Comparison of ENCODE assay signal across 24 mouse cellular contexts in genomic region chr10:37291639-37292495, GRCm38 (mm10).
DNase-seq lines count a peak whose midpoint lies in the region; ATAC-seq and TF ChIP-seq lines count a peak whose summit lies in the region.
"Had no signal": no experiment of that assay in that cellular context is flagged by ENCODE, and none has a peak within 500 bp of the region (broad histone marks: within the 10 kb centered on the region; RNA-seq: fewer than 3 reads in every experiment).

No protein-coding gene starts in this region.

- no peaks in the 10 kb centered on the region for H3K79me3 ChIP-seq in C2C12 (ENCODE audit: low read depth)

- H3K27me3 ChIP-seq in C2C12 (ENCODE audit: control insufficient read depth, insufficient read depth, insufficient read length) = no peaks in the 10 kb centered on the region
- no peaks in the 10 kb centered on the region for H3K27me3 ChIP-seq in forebrain, embryonic 13.5 days
- H3K27me3 ChIP-seq: forebrain, embryonic 15.5 days; hindbrain, embryonic 12.5 days; limb, embryonic 12.5 days; liver, embryonic 12.5 days; megakaryocyte, embryonic 14.5 days; stomach, embryonic 15.5 days had no signal

- peak overlapping the region; percentile 81 for H3K27ac ChIP-seq in embryonic fibroblast, embryonic 13.5 days (ENCODE audit: insufficient read depth, low read length)
- no peak overlapping the region for H3K27ac ChIP-seq in forebrain, embryonic 13.5 days
- H3K27ac ChIP-seq: forebrain, embryonic 15.5 days; heart, adult 2 months; hindbrain, embryonic 12.5 days; limb, embryonic 12.5 days; liver, embryonic 12.5 days; stomach, embryonic 15.5 days had no signal

- no peaks in the 10 kb centered on the region for H3K4me1 ChIP-seq in embryonic fibroblast, embryonic 13.5 days (ENCODE audit: control insufficient read depth, insufficient read depth, low read length)
- no peaks in the 10 kb centered on the region for H3K4me1 ChIP-seq in forebrain, embryonic 13.5 days
- H3K4me1 ChIP-seq: forebrain, embryonic 15.5 days; hindbrain, embryonic 12.5 days; limb, embryonic 12.5 days; stomach, embryonic 15.5 days had no signal

- no peak overlapping the region for H3ac ChIP-seq in C2C12 (ENCODE audit: control insufficient read depth, insufficient read length, low read depth)

- no peaks in the 10 kb centered on the region for H3K36me3 ChIP-seq in C2C12 (ENCODE audit: control insufficient read depth, insufficient read depth)
- no peaks in the 10 kb centered on the region for H3K36me3 ChIP-seq in forebrain, embryonic 13.5 days (ENCODE audit: poor library complexity, severe bottlenecking)
- H3K36me3 ChIP-seq: forebrain, embryonic 15.5 days; hindbrain, embryonic 12.5 days; limb, embryonic 12.5 days; liver, embryonic 12.5 days; stomach, embryonic 15.5 days had no signal

- H3K79me2 ChIP-seq in C2C12 (ENCODE audit: control insufficient read depth, insufficient read depth) = no peaks in the 10 kb centered on the region

- no peak for ATAC-seq in forebrain, embryonic 13.5 days
- ATAC-seq: forebrain, embryonic 15.5 days; intestine, postnatal 0 days; liver, embryonic 12.5 days; midbrain, embryonic 16.5 days had no signal

- no peak for TF ChIP-seq CTCF in C2C12 (IDR thresholded peaks at IDR 0.05; ENCODE audit: control insufficient read depth, insufficient read depth, insufficient read length)
- no peak for TF ChIP-seq CTCF in embryonic fibroblast, embryonic 13.5 days (IDR thresholded peaks at IDR 0.05; ENCODE audit: borderline replicate concordance, insufficient read depth, low read length)

- H3K9me3 ChIP-seq in forebrain, embryonic 13.5 days (replicated peaks) = no peaks in the 10 kb centered on the region
- H3K9me3 ChIP-seq: forebrain, embryonic 15.5 days; hindbrain, embryonic 12.5 days; limb, embryonic 12.5 days; liver, embryonic 12.5 days; megakaryocyte, embryonic 14.5 days; stomach, embryonic 15.5 days had no signal

- DNase-seq in kidney, adult 8-10 months = peak; percentile 15 to 20
- DNase-seq in kidney, adult 18-20 months = no peak
- DNase-seq in kidney, postnatal 36 days = peak; percentile 46 to 55
- no peak for DNase-seq in urinary bladder, postnatal 10 days (ENCODE audit: low spot score)
- DNase-seq: adrenal gland, postnatal 14 days; cerebellum, adult 9-10 months; gastrocnemius, postnatal 25 days; heart, adult 2 months; layer of hippocampus, postnatal 36 days; lung, adult 2 months; right cerebral cortex, adult 18-20 months; right cerebral cortex, postnatal 4 days; thymus, postnatal 25 days had no signal

- H3K4me3 ChIP-seq in C2C12 (ENCODE audit: insufficient read depth, poor library complexity, severe bottlenecking) = no peak overlapping the region
- no peak overlapping the region for H3K4me3 ChIP-seq in embryonic fibroblast, embryonic 13.5 days (ENCODE audit: insufficient read depth, low read length)
- H3K4me3 ChIP-seq in forebrain, embryonic 13.5 days = no peak overlapping the region
- H3K4me3 ChIP-seq: forebrain, embryonic 15.5 days; heart, adult 2 months; hindbrain, embryonic 12.5 days; limb, embryonic 12.5 days; liver, embryonic 12.5 days; megakaryocyte, embryonic 14.5 days; stomach, embryonic 15.5 days had no signal

- no peak for TF ChIP-seq POLR2A in embryonic fibroblast, embryonic 13.5 days (IDR thresholded peaks at IDR 0.05; ENCODE audit: low read depth, low read length)

- H3K4me2 ChIP-seq in forebrain, embryonic 13.5 days = no peak overlapping the region
- H3K4me2 ChIP-seq: forebrain, embryonic 15.5 days; hindbrain, embryonic 12.5 days; limb, embryonic 12.5 days; liver, embryonic 12.5 days; stomach, embryonic 15.5 days had no signal

- 93% methylated on average over 2 of the region's 2 CpGs for WGBS in forebrain, embryonic 13.5 days

- no peak overlapping the region for H3K9ac ChIP-seq in forebrain, embryonic 13.5 days
- H3K9ac ChIP-seq: forebrain, embryonic 15.5 days; hindbrain, embryonic 12.5 days; limb, embryonic 12.5 days; liver, embryonic 12.5 days; stomach, embryonic 15.5 days had no signal

TF ChIP-seq in C2C12, 6 proteins besides CTCF, POLR2A, EP300 and RAD21:
- TF ChIP-seq FOSL1 (IDR thresholded peaks at IDR 0.05; ENCODE audit: insufficient read depth, low read length, poor library complexity, severe bottlenecking) (no peak), MYOD1 (IDR thresholded peaks at IDR 0.05; ENCODE audit: control insufficient read depth, insufficient read length, low read depth) (no peak), CEBPB (IDR thresholded peaks at IDR 0.05; ENCODE audit: low read depth) (peak; percentile 67)

Comparison
In these comparisons a context has a peak if more than half of its experiments do, and no peak if none do; other contexts are left out.
1. DNase-seq: peak in kidney, adult 8-10 months (2 of 2) and kidney, postnatal 36 days (2 of 2); none in kidney, adult 18-20 months (single experiment) and urinary bladder, postnatal 10 days (single experiment).